Mouse (Mus musculus) embryonic fibroblast, embryonic 13.5 days (primary cell): ENCODE measurements around the gene Elmod1. TPM values are rescaled to one million over a fixed set of nuclear protein-coding genes. Genes with fewer than 3 reads are reported as not detected.

Experiments used
- H3K27ac ChIP-seq: 2 replicates; pipeline ENCODE4 v1.5.1; 2012; ENCODE audit warnings: low read length, control low read depth, inconsistent platforms; ENCODE audit not compliant: insufficient read depth
- H3K4me1 ChIP-seq: 2 replicates; pipeline ENCODE4 v1.6.1; 2011; ENCODE audit warnings: low read length; ENCODE audit not compliant: control insufficient read depth, insufficient read depth
- H3K4me3 ChIP-seq: 2 replicates; pipeline ENCODE4 v1.5.1; 2011; ENCODE audit warnings: mild to moderate bottlenecking, control low read depth, low read length; ENCODE audit not compliant: insufficient read depth
- CTCF ChIP-seq: IDR thresholded peaks from 2 replicates; pipeline ENCODE4 v1.5.1; 2011; ENCODE audit warnings: mild to moderate bottlenecking, control low read depth, low read length, moderate library complexity, borderline replicate concordance; ENCODE audit not compliant: insufficient read depth
- POLR2A ChIP-seq: IDR thresholded peaks from 2 replicates; pipeline ENCODE4 v1.6.1; 2011; ENCODE audit warnings: low read depth, mild to moderate bottlenecking, control low read depth, low read length, moderate library complexity
- polyA plus RNA-seq: library from polyadenylated mRNA; stranded (reverse); fragments of >200 nt; gene quantifications from 2 replicates; pipeline ENCODE4 v1.2.4, GENCODE M21; 2011; ENCODE audit warnings: low read depth; ENCODE audit not compliant: missing spikeins, insufficient read length

Elmod1 gene
- polyA plus RNA-seq, 1 experiment, result not detected

GRCm38 (mm10) chr9:53967610-53968368 is 7.3 kb downstream of the Elmod1 start:
- Histone ChIP-seq H3K27ac (no peak overlapping the region), H3K4me1 (peaks cover 2% of the 10 kb centered on the region; the same call in 1 of the 2 replicates), H3K4me3 (no peak overlapping the region)
- no peak for TF ChIP-seq POLR2A
- no peak for TF ChIP-seq CTCF

- TF ChIP-seq CTCF (no peak), POLR2A (no peak)
- Histone ChIP-seq H3K4me1 (no peaks in the 10 kb centered on the region), H3K4me3 (no peak overlapping the region), H3K27ac (no peak overlapping the region)
These were observed 18.1 kb downstream of the Elmod1 start for GRCm38 (mm10) chr9:53957021-53957420.

GRCm38 (mm10) chr9:53954853-53955252 is 20.2 kb downstream of the Elmod1 start:
- Histone ChIP-seq H3K4me3 (no peak overlapping the region), H3K4me1 (no peaks in the 10 kb centered on the region), H3K27ac (no peak overlapping the region)
- no peak for TF ChIP-seq POLR2A
- no peak for TF ChIP-seq CTCF

GRCm38 (mm10) chr9:53947463-53947862 is 27.6 kb downstream of the Elmod1 start:
- Histone ChIP-seq H3K4me3 (no peak overlapping the region), H3K4me1 (no peaks in the 10 kb centered on the region), H3K27ac (no peak overlapping the region)
- no peak for TF ChIP-seq POLR2A
- TF ChIP-seq CTCF, result no peak

- H3K4me3 ChIP-seq, result no peak overlapping the region
- no peak overlapping the region for H3K27ac ChIP-seq
- TF ChIP-seq CTCF, result no peak
- no peak for TF ChIP-seq POLR2A
- H3K4me1 ChIP-seq, result no peaks in the 10 kb centered on the region
These were observed 36.5 kb downstream of the Elmod1 start for GRCm38 (mm10) chr9:53938555-53938954.

- Histone ChIP-seq H3K27ac (no peak overlapping the region), H3K4me1 (no peaks in the 10 kb centered on the region), H3K4me3 (no peak overlapping the region)
- TF ChIP-seq CTCF, result peak; percentile 46; the same call in 1 of the 2 replicates
- TF ChIP-seq POLR2A, result no peak
These were observed 40.9 kb downstream of the Elmod1 start for GRCm38 (mm10) chr9:53934179-53934578.

GRCm38 (mm10) chr9:53933375-53933774 is 41.7 kb downstream of the Elmod1 start:
- no peak for TF ChIP-seq CTCF
- TF ChIP-seq POLR2A, result no peak
- Histone ChIP-seq H3K4me3 (no peak overlapping the region), H3K4me1 (no peaks in the 10 kb centered on the region), H3K27ac (no peak overlapping the region)

- Histone ChIP-seq H3K27ac (no peak overlapping the region), H3K4me1 (no peaks in the 10 kb centered on the region), H3K4me3 (no peak overlapping the region)
- TF ChIP-seq CTCF, result no peak
- TF ChIP-seq POLR2A, result no peak
These were observed 44.2 kb downstream of the Elmod1 start for GRCm38 (mm10) chr9:53930906-53931305.

- no peak overlapping the region for H3K27ac ChIP-seq
- no peak overlapping the region for H3K4me3 ChIP-seq
- H3K4me1 ChIP-seq, result no peaks in the 10 kb centered on the region
- TF ChIP-seq CTCF (no peak), POLR2A (no peak)
These were observed 54.0 kb downstream of the Elmod1 start for GRCm38 (mm10) chr9:53921061-53921460.

GRCm38 (mm10) chr9:53915929-53916721 is 59.0 kb downstream of the Elmod1 start:
- Histone ChIP-seq H3K4me3 (no peak overlapping the region), H3K27ac (no peak overlapping the region), H3K4me1 (no peaks in the 10 kb centered on the region)
- TF ChIP-seq CTCF (no peak), POLR2A (no peak)
